Mouse (Mus musculus) telencephalon, adult 2 months (tissue): ENCODE measurements around the gene Gm49354.
"Not testable (repeated sequence)": the region's sequence is repeated elsewhere in the genome, so short reads cannot be mapped to it uniquely, and the experiment has no call there.

Experiments
- DNase-seq: peaks from one replicate; pipeline ENCODE4 v3.0.0-alpha.2; 2011; ENCODE audit warnings: low read depth, low spot score

Gm49354 gene

GRCm38 (mm10) chr13:59782145-59782544 is at the start of gene Gm49354:
Gene Gm49354 (minus strand): TSS chr13:59782245.
- no peak for DNase-seq

GRCm38 (mm10) chr13:59825966-59826365 is 43.9 kb upstream of the Gm49354 start:
- no peak for DNase-seq

- DNase-seq: peak; percentile 91
Observed at GRCm38 (mm10) chr13:59822507-59823462, 40.7 kb upstream of the Gm49354 start, which contains the start of gene Tut7. Gene Tut7 (minus strand): TSS chr13:59823147.

- no peak for DNase-seq
Observed at GRCm38 (mm10) chr13:59820836-59821235, 38.8 kb upstream of the Gm49354 start.

GRCm38 (mm10) chr13:59820114-59820513 is 38.1 kb upstream of the Gm49354 start:
- no peak for DNase-seq

- no peak for DNase-seq
Observed at GRCm38 (mm10) chr13:59817352-59817751, 35.3 kb upstream of the Gm49354 start.

- no peak for DNase-seq
Observed at GRCm38 (mm10) chr13:59814109-59814591, 32.1 kb upstream of the Gm49354 start.

DNA sequence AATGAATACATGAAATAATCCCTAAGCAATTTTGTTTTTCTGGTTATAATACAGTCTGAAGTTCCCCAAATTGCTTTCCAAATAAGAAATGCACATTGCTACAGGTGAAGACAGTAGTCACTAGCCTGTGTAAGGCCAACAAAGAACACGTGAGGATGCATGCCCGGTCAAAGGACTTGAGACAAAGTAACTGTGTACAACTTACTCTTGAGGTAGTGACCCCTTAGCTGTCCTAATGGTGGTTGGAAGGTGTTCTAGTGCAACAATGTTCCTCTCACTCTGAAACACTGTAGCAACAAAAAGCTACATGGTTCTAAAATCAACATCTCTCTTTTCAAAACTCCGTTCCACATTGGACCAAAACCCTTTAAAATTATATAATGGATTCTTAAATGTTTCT is 29.5 kb upstream of the Gm49354 start:
- DNase-seq: no peak

- peak; percentile 64 for DNase-seq
Observed at GRCm38 (mm10) chr13:59801000-59801399, 19.0 kb upstream of the Gm49354 start.

- no peak for DNase-seq
Observed at GRCm38 (mm10) chr13:59800077-59800476, 18.0 kb upstream of the Gm49354 start.

- DNase-seq: no peak
Observed at GRCm38 (mm10) chr13:59798306-59798705, 16.3 kb upstream of the Gm49354 start.

- no peak for DNase-seq
Observed at GRCm38 (mm10) chr13:59796466-59796848, 14.4 kb upstream of the Gm49354 start.

DNA sequence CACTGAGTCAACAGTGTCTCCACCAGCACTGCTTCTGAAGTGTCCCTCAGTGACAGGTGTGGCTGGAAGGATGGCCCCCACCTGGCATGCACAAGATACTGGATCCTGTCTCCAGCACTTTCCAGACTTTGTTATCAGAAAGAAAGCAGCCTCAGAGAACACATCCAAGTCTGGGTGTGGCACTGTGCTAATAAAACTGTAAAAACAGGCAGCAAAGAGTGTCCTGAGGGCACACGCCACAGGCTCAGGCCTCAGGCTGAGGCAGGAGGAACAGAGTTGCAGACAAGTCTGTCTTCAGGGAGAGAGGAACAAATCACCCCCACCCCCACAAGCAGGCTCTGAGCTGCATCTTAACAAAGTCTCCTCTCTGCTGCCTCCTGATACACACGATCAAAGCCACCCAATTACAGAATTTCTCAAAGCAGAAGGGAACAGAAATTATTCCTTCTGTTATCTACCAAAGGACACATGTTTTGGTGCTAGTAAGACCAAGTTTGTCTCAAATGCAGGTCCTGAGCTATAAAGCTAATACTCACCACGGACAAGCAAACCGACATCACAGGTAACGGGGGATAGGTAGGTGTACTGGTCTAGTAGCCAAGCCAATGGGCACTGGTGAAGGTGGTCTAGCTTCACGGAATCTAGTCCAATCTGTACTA is 13.9 kb upstream of the Gm49354 start:
- DNase-seq: no peak

DNA sequence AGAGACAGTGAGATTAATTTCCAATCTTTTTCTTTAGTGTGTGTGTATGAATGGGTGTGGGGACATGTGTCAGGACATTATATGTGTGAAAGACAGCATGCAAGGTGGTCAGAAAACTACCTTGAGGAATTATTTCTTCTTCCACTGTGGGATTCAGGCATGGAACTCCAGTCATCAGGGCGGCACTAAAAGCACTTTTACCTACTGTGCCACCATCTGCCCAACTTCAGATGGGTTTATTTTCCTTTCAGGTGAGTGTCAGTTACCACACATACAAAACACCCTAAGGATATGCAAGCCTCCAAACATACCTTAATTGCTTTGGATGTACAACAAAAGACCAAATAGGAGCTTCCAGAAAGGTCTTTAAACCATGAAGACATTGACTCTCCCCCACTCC is 12.7 kb upstream of the Gm49354 start:
- DNase-seq: no peak

DNA sequence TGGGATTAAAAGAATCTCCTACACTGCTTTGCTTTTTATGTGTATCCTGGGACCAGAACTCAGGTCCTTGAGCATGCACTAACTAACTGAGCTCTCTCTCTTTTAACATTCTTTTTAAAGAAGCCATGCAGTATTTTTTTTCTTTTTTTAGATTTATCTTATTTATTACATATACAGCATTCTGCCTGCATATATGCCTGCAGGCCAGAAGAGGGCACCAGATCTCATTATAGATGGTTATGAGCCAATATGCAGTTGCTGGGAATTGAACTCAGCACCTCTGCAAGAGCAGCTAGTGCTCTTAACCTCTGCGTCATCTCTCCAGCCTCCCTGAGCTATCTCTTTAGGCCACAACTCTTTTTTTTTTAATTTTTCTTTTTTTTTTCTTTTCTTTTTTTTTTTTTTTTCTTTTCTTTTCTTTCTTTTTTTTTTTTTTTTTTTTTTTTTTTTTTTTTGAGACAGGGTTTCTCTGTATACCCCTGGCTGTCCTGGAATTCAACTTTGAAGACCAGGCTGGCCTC is 2.2 kb downstream of the Gm49354 start:
- not testable (repeated sequence) for DNase-seq

DNA sequence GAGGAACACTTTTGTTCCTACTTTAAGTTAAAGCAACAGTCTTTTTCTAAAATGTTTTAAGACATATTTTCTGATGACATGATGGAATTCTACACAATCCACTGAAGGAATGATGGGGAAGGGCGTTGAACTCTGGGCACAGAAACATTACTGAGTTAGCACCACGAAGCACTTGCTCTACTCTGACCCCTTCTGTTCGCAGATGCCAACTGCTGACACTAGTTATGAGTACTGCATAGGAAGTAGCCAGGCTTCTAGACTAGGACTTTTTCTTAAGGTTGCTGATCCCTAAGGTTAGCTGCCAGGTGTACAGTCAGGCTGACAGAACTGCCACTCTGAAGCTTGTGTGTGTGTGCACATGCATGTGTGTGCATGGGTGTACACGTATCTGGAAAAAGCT is 2.8 kb downstream of the Gm49354 start:
- DNase-seq: no peak

- DNase-seq: no peak
Observed at GRCm38 (mm10) chr13:59775168-59775567, 6.9 kb downstream of the Gm49354 start.

GRCm38 (mm10) chr13:59771257-59771656 is 10.8 kb downstream of the Gm49354 start:
- peak; percentile 52 for DNase-seq

DNA sequence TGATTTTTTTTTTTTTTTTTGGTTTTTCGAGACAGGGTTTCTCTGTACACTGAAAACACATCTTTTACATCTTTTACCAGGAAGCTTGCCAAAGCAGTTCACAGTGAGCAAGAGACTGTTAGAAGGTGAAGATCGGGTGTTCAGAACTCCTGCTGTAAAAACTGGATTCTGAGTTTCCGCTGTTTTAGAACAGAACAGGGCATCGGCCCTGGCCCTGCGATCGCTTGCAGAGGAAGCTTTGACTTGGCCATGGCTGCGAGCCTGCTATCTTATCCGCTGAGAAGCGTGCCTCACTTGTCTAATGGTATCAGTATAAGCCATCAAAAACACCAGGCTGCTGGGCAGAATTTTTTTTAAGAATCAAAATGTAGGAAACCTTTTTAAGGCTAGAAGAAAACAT is 11.2 kb downstream of the Gm49354 start:
- peak; percentile 35 for DNase-seq

DNA sequence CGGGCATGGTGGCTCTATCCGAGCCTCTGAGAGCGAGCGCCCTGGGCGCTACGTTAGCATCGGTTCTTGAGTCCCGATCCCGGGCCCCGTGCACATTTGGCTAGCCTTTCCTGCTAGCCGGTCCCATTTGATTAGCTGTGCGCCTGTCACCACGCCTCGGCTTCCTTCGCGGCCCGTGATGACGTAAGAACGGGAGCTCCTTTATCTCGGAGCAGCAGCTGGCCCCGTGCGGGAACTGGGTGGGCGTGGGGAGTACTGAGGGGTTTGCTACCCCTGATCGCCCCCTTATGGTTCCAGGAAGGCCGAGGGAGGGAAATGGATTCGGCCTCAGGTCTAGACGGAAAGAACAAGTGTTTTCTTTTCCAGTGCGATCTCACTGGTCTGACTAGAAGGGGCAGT is 11.9 kb downstream of the Gm49354 start:
- peak; percentile 70 for DNase-seq

- DNase-seq: peak; percentile 96
Observed at GRCm38 (mm10) chr13:59769296-59770163, 12.5 kb downstream of the Gm49354 start, which contains the start of gene Isca1. Gene Isca1 (minus strand): TSS chr13:59769810.
